Mouse (Mus musculus): ENCODE data around the gene Cd83. TPM values are rescaled to one million over a fixed set of nuclear protein-coding genes. Genes with fewer than 3 reads are reported as not detected.

Cd83 gene
- total and polyA plus RNA-seq, 2 experiments = 0.73 to 3.8 TPM

- Histone ChIP-seq H3K79me2 (ENCODE audit: control insufficient read depth, insufficient read depth, low read length) (no peaks in the 10 kb centered on the region), H3K4me1 (ENCODE audit: control insufficient read depth, insufficient read depth, low read length) (no peaks in the 10 kb centered on the region), H3K27ac (replicated peaks; ENCODE audit: insufficient read depth, low read depth, low read length) (no peak overlapping the region), H3K4me3 (ENCODE audit: insufficient read depth, low read depth, low read length) (no peak overlapping the region), H3K9ac (ENCODE audit: low read depth, low read length) (no peak overlapping the region), H3K36me3 (ENCODE audit: control insufficient read depth, insufficient read depth, low read length) (no peaks in the 10 kb centered on the region), H3K27me3 (ENCODE audit: control insufficient read depth, insufficient read depth, low read length) (no peaks in the 10 kb centered on the region)
- no peak for DNase-seq (ENCODE audit: extremely low read depth, low read depth, low spot score)
- 65% methylated on average over 3 of the region's 3 CpGs for WGBS
- TF ChIP-seq POLR2A (IDR thresholded peaks at IDR 0.05; ENCODE audit: extremely low read depth, insufficient read depth, low read length) (no peak), CTCF (IDR thresholded peaks at IDR 0.05; ENCODE audit: low read depth, low read length) (no peak)
Measured at GRCm38 (mm10) chr13:43750301-43750700, 34.3 kb upstream of the Cd83 start.

GRCm38 (mm10) chr13:43750966-43751365 lies 33.6 kb upstream of the Cd83 start:
- TF ChIP-seq CTCF (IDR thresholded peaks at IDR 0.05; ENCODE audit: low read depth, low read length) (no peak), POLR2A (IDR thresholded peaks at IDR 0.05; ENCODE audit: extremely low read depth, insufficient read depth, low read length) (no peak)
- Histone ChIP-seq H3K27me3 (ENCODE audit: control insufficient read depth, insufficient read depth, low read length) (no peaks in the 10 kb centered on the region), H3K4me1 (ENCODE audit: control insufficient read depth, insufficient read depth, low read length) (no peaks in the 10 kb centered on the region), H3K4me3 (ENCODE audit: insufficient read depth, low read depth, low read length) (no peak overlapping the region), H3K27ac (replicated peaks; ENCODE audit: insufficient read depth, low read depth, low read length) (no peak overlapping the region), H3K36me3 (ENCODE audit: control insufficient read depth, insufficient read depth, low read length) (no peaks in the 10 kb centered on the region), H3K9ac (ENCODE audit: low read depth, low read length) (no peak overlapping the region), H3K79me2 (ENCODE audit: control insufficient read depth, insufficient read depth, low read length) (no peaks in the 10 kb centered on the region)
- WGBS = 97% methylated on average over 6 of the region's 6 CpGs
- DNase-seq (ENCODE audit: extremely low read depth, low read depth, low spot score) = no peak

GRCm38 (mm10) chr13:43752407-43752806 lies 32.2 kb upstream of the Cd83 start:
- TF ChIP-seq POLR2A (IDR thresholded peaks at IDR 0.05; ENCODE audit: extremely low read depth, insufficient read depth, low read length) = no peak
- TF ChIP-seq CTCF (IDR thresholded peaks at IDR 0.05; ENCODE audit: low read depth, low read length) = no peak
- no peak overlapping the region for H3K4me3 ChIP-seq (ENCODE audit: insufficient read depth, low read depth, low read length)
- 0 out of 2 replicates have a peak, but pooled peaks cover 2% of the 10 kb centered on the region for H3K27me3 ChIP-seq (ENCODE audit: control insufficient read depth, insufficient read depth, low read length)
- H3K79me2 ChIP-seq (ENCODE audit: control insufficient read depth, insufficient read depth, low read length) = no peaks in the 10 kb centered on the region
- no peak overlapping the region for H3K27ac ChIP-seq (replicated peaks; ENCODE audit: insufficient read depth, low read depth, low read length)
- no peak overlapping the region for H3K9ac ChIP-seq (ENCODE audit: low read depth, low read length)
- H3K4me1 ChIP-seq (ENCODE audit: control insufficient read depth, insufficient read depth, low read length) = no peaks in the 10 kb centered on the region
- WGBS = 79% methylated on average over 7 of the region's 7 CpGs
- H3K36me3 ChIP-seq (ENCODE audit: control insufficient read depth, insufficient read depth, low read length) = no peaks in the 10 kb centered on the region
- no peak for DNase-seq (ENCODE audit: extremely low read depth, low read depth, low spot score)

- no peaks in the 10 kb centered on the region for H3K79me2 ChIP-seq (ENCODE audit: control insufficient read depth, insufficient read depth, low read length)
- WGBS = 69% methylated on average over 9 of the region's 9 CpGs
- no peak overlapping the region for H3K9ac ChIP-seq (ENCODE audit: low read depth, low read length)
- H3K4me3 ChIP-seq (ENCODE audit: insufficient read depth, low read depth, low read length) = no peak overlapping the region
- no peak overlapping the region for H3K27ac ChIP-seq (replicated peaks; ENCODE audit: insufficient read depth, low read depth, low read length)
- H3K36me3 ChIP-seq (ENCODE audit: control insufficient read depth, insufficient read depth, low read length) = no peaks in the 10 kb centered on the region
- DNase-seq (ENCODE audit: extremely low read depth, low read depth, low spot score) = no peak
- 0 out of 2 replicates have a peak, but pooled peaks cover 4% of the 10 kb centered on the region for H3K27me3 ChIP-seq (ENCODE audit: control insufficient read depth, insufficient read depth, low read length)
- H3K4me1 ChIP-seq (ENCODE audit: control insufficient read depth, insufficient read depth, low read length) = no peaks in the 10 kb centered on the region
- no peak for TF ChIP-seq POLR2A (IDR thresholded peaks at IDR 0.05; ENCODE audit: extremely low read depth, insufficient read depth, low read length)
- no peak for TF ChIP-seq CTCF (IDR thresholded peaks at IDR 0.05; ENCODE audit: low read depth, low read length)
Measured at GRCm38 (mm10) chr13:43753652-43754051, 30.9 kb upstream of the Cd83 start.

- Histone ChIP-seq H3K36me3 (ENCODE audit: control insufficient read depth, insufficient read depth, low read length) (no peaks in the 10 kb centered on the region), H3K9ac (ENCODE audit: low read depth, low read length) (no peak overlapping the region), H3K27me3 (ENCODE audit: control insufficient read depth, insufficient read depth, low read length) (0 out of 2 replicates have a peak, but pooled peaks cover 4% of the 10 kb centered on the region), H3K79me2 (ENCODE audit: control insufficient read depth, insufficient read depth, low read length) (no peaks in the 10 kb centered on the region), H3K4me3 (ENCODE audit: insufficient read depth, low read depth, low read length) (no peak overlapping the region), H3K27ac (replicated peaks; ENCODE audit: insufficient read depth, low read depth, low read length) (no peak overlapping the region), H3K4me1 (ENCODE audit: control insufficient read depth, insufficient read depth, low read length) (no peaks in the 10 kb centered on the region)
- no peak for TF ChIP-seq CTCF (IDR thresholded peaks at IDR 0.05; ENCODE audit: low read depth, low read length)
- TF ChIP-seq POLR2A (IDR thresholded peaks at IDR 0.05; ENCODE audit: extremely low read depth, insufficient read depth, low read length) = no peak
- no peak for DNase-seq (ENCODE audit: extremely low read depth, low read depth, low spot score)
- 84% methylated on average over 3 of the region's 3 CpGs for WGBS
Measured at GRCm38 (mm10) chr13:43754455-43755128, 30.0 kb upstream of the Cd83 start.

GRCm38 (mm10) chr13:43755573-43755972 lies 29.0 kb upstream of the Cd83 start:
- H3K36me3 ChIP-seq (ENCODE audit: control insufficient read depth, insufficient read depth, low read length) = no peaks in the 10 kb centered on the region

More at GRCm38 (mm10) chr13:43755573-43755972, 29.0 kb upstream of the Cd83 start:
- H3K27me3 ChIP-seq (ENCODE audit: control insufficient read depth, insufficient read depth, low read length) = 0 out of 2 replicates have a peak, but pooled peaks cover 4% of the 10 kb centered on the region
- no peak for DNase-seq (ENCODE audit: extremely low read depth, low read depth, low spot score)
- no peak overlapping the region for H3K27ac ChIP-seq (replicated peaks; ENCODE audit: insufficient read depth, low read depth, low read length)
- H3K79me2 ChIP-seq (ENCODE audit: control insufficient read depth, insufficient read depth, low read length) = no peaks in the 10 kb centered on the region
- no peak overlapping the region for H3K4me3 ChIP-seq (ENCODE audit: insufficient read depth, low read depth, low read length)
- TF ChIP-seq CTCF (IDR thresholded peaks at IDR 0.05; ENCODE audit: low read depth, low read length) = no peak
- WGBS = 67% methylated on average over 7 of the region's 7 CpGs
- no peak overlapping the region for H3K9ac ChIP-seq (ENCODE audit: low read depth, low read length)
- no peaks in the 10 kb centered on the region for H3K4me1 ChIP-seq (ENCODE audit: control insufficient read depth, insufficient read depth, low read length)

All from liver, adult 2 months (tissue).